9 mouse cellular contexts compared by ENCODE assay signal in genomic region chr8:19702972-19703709, GRCm38 (mm10). TPM values are rescaled to one million over a fixed set of nuclear protein-coding genes. Genes with fewer than 3 reads are reported as not detected.
A peak's percentile ranks its signal among the peaks of the same experiment; 100 is the strongest.
DNase-seq lines count a peak whose midpoint lies in the region; ATAC-seq and TF ChIP-seq lines count a peak whose summit lies in the region.
"Not testable (repeated sequence)": the region's sequence is repeated elsewhere in the genome, so short reads cannot be mapped to it uniquely, and the experiment has no call there.
"Had no signal": no experiment of that assay in that cellular context is flagged by ENCODE, and none has a peak within 500 bp of the region (broad histone marks: within the 10 kb centered on the region; RNA-seq: fewer than 3 reads in every experiment).

No protein-coding gene starts in this region.

- 49% methylated on average over 13 of the region's 13 CpGs for WGBS in hindbrain, embryonic 14.5 days
- WGBS in lung, postnatal 0 days = 34% methylated on average over 13 of the region's 13 CpGs

- not testable (repeated sequence) for H3K36me3 ChIP-seq in hindbrain, embryonic 14.5 days (replicated peaks; ENCODE audit: control insufficient read depth, insufficient read depth); lung, postnatal 0 days (ENCODE audit: insufficient read depth, low read length)

- DNase-seq in R1 (ENCODE audit: low read depth, low spot score) = peak; percentile 99
- peak; percentile 83 to 90 for DNase-seq in cerebellum, postnatal 4 days (ENCODE audit: low spot score in 2 of 2)
- DNase-seq in gastrocnemius, adult 18-20 months (ENCODE audit: low spot score) = peak; percentile 76
- DNase-seq in hindbrain, embryonic 14.5 days (ENCODE audit: low spot score) = peak; percentile 97
- DNase-seq in layer of hippocampus, postnatal 14 days (ENCODE audit: low spot score in 2 of 2) = peak; percentile 94 to 97
- DNase-seq in lung, postnatal 0 days (ENCODE audit: low spot score) = peak; percentile 86
- peak; percentile 100 for DNase-seq in retina, embryonic 14.5 days (ENCODE audit: low spot score)
- DNase-seq in urinary bladder, adult 2 months (ENCODE audit: low spot score) = peak; percentile 76

- not testable (repeated sequence) for H3K9ac ChIP-seq in hindbrain, embryonic 14.5 days; lung, postnatal 0 days (replicated peaks; ENCODE audit: low read depth)

- TF ChIP-seq CTCF in lung, postnatal 0 days (IDR thresholded peaks at IDR 0.05) = peak; percentile 61

- H3K9me3 ChIP-seq in hindbrain, embryonic 14.5 days (ENCODE audit: control insufficient read depth, low read length); lung, postnatal 0 days (ENCODE audit: low read length): not testable (repeated sequence)

- H3K27me3 ChIP-seq in hindbrain, embryonic 14.5 days (ENCODE audit: control insufficient read depth, insufficient read depth, low read length); lung, postnatal 0 days (replicated peaks; ENCODE audit: insufficient read depth, low read length): not testable (repeated sequence)

- ATAC-seq in hindbrain, embryonic 14.5 days (ENCODE audit: low FRiP score) = peak; percentile 92
- peak; percentile 45 for ATAC-seq in lung, postnatal 0 days

- not testable (repeated sequence) for H3K4me2 ChIP-seq in hindbrain, embryonic 14.5 days (replicated peaks); lung, postnatal 0 days (replicated peaks; ENCODE audit: low read depth, low read length)

- not testable (repeated sequence) for TF ChIP-seq EP300 in lung, postnatal 0 days (IDR thresholded peaks at IDR 0.05)

- H3K4me1 ChIP-seq in hindbrain, embryonic 14.5 days (replicated peaks; ENCODE audit: control insufficient read depth, insufficient read depth, low read length); lung, postnatal 0 days (ENCODE audit: insufficient read depth, low read depth, low read length): not testable (repeated sequence)

- H3K4me3 ChIP-seq in hindbrain, embryonic 14.5 days (replicated peaks; ENCODE audit: low read length); lung, postnatal 0 days (ENCODE audit: low read depth, low read length): not testable (repeated sequence)

- H3K27ac ChIP-seq in hindbrain, embryonic 14.5 days; lung, postnatal 0 days (ENCODE audit: low read length): not testable (repeated sequence)

RNA-seq across cellular contexts. Expression of gene 4930467E23Rik, which starts 26.2 kb away (rescaled TPM):
- not detected for total RNA-seq in gastrocnemius, adult 18-20 months (2021)
- polyA plus RNA-seq in hindbrain, embryonic 14.5 days (2014; fragmentation: Nextera tagmentation; extraction: Ambion mirVana) = not detected in 2 replicates
- total RNA-seq in layer of hippocampus, postnatal 14 days (2021) = under 1 TPM; 0.67 to 0.91 TPM
- 0.07 TPM in 1 of 2 replicates, not detected in the other for polyA plus RNA-seq in lung, postnatal 0 days (2015; fragmentation: Nextera tagmentation; extraction: Ambion mirVana)
- polyA plus RNA-seq in urinary bladder, adult 2 months (2012; rRNA removed) = 0.04 TPM in 1 of 2 replicates, not detected in the other
- polyA plus RNA-seq: gonadal fat pad, adult 2 months had no signal
